Mouse (Mus musculus) embryonic fibroblast, embryonic 13.5 days (primary cell): ENCODE results near the gene Fcgrt. TPM values are rescaled to one million over a fixed set of nuclear protein-coding genes. Genes with fewer than 3 reads are reported as not detected.

ENCODE experiments used
- H3K27ac ChIP-seq: 2 replicates; pipeline ENCODE4 v1.5.1; 2012; ENCODE audit warnings: low read length, control low read depth, inconsistent platforms; ENCODE audit not compliant: insufficient read depth
- H3K4me1 ChIP-seq: 2 replicates; pipeline ENCODE4 v1.6.1; 2011; ENCODE audit warnings: low read length; ENCODE audit not compliant: control insufficient read depth, insufficient read depth
- H3K4me3 ChIP-seq: 2 replicates; pipeline ENCODE4 v1.5.1; 2011; ENCODE audit warnings: mild to moderate bottlenecking, control low read depth, low read length; ENCODE audit not compliant: insufficient read depth
- CTCF ChIP-seq: IDR thresholded peaks from 2 replicates; pipeline ENCODE4 v1.5.1; 2011; ENCODE audit warnings: mild to moderate bottlenecking, control low read depth, low read length, moderate library complexity, borderline replicate concordance; ENCODE audit not compliant: insufficient read depth
- POLR2A ChIP-seq: IDR thresholded peaks from 2 replicates; pipeline ENCODE4 v1.6.1; 2011; ENCODE audit warnings: low read depth, mild to moderate bottlenecking, control low read depth, low read length, moderate library complexity
- polyA plus RNA-seq: library from polyadenylated mRNA; stranded (reverse); fragments of >200 nt; gene quantifications from 2 replicates; pipeline ENCODE4 v1.2.4, GENCODE M21; 2011; ENCODE audit warnings: low read depth; ENCODE audit not compliant: missing spikeins, insufficient read length

The Fcgrt gene
- polyA plus RNA-seq, 1 experiment: 64.3 TPM

DNA sequence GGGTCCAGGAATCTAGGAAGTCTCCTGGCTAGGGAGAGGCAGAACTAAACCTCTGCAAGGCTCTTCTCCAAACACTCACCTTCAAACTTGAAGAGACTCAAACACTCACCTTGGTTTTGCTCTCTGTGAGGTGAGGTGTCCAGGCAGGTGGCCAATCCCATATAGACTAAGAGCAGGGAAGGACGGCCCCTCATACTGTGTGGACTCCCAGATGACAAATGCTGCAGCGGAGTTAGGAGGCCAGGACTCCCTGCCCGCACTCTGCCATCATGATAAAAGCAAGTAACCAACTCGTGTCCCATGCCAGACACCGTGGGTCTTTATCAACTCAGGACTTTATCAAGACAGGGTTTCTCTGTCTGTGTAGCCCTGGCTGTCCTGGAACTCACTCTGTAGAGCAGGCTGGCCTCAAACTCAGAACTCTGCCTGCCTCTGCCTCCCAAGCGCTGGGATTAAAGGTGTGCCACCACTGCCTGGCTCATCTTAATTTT lies 43.0 kb downstream of the Fcgrt start:
- H3K4me3 ChIP-seq: no peak overlapping the region
- H3K27ac ChIP-seq: no peak overlapping the region
- TF ChIP-seq POLR2A (no peak), CTCF (no peak)
- H3K4me1 ChIP-seq: peaks cover 7% of the 10 kb centered on the region

DNA sequence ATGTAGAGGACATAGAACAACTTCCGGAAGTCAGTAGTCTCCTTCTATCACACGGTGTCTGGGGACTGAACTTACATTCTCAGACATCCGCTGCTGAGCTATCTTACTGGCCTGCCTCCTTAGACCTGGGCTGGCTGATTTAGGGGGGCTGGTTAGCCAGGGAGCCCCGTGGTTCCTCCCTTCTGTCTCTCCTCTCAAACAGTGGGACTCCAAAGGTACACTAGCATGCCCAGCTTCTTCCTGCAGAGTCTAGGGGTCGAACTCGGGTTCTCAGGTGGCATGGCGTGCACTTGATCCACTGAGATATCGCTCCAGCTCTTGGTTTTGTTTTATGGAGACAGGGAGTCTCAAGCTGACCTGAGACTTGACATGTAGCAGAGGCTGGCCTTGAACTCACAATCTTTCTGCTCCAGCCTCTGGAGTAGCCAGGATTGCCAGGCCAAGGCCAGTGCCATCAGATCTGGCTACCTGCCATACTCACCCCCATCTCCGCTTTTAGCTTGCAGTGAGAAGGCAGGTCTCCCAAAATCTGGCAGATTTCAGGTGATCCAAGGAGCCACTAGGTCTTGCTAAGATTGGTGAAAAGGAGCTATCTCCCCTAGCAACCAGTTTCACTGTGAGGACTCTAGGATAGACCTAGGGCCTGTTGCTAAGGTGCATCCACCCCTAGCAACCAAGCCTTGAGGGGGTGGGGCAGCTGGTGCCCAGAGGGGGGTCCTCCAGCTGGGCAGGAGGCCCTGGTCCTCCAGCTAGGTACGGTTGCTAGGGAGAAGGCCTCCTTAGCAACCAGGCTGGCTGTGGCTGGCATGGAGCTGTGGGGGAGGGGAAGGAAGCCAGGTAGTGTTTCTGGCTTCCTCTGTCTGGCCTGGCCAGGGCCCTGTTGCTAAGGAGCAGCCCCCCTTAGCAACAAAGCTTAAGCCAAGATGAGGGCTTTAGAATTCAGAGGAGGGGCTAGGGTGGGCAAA lies 44.8 kb downstream of the Fcgrt start:
- Histone ChIP-seq H3K4me1 (peaks cover 4% of the 10 kb centered on the region), H3K4me3 (no peak overlapping the region), H3K27ac (no peak overlapping the region)
- TF ChIP-seq POLR2A (no peak), CTCF (no peak)

DNA sequence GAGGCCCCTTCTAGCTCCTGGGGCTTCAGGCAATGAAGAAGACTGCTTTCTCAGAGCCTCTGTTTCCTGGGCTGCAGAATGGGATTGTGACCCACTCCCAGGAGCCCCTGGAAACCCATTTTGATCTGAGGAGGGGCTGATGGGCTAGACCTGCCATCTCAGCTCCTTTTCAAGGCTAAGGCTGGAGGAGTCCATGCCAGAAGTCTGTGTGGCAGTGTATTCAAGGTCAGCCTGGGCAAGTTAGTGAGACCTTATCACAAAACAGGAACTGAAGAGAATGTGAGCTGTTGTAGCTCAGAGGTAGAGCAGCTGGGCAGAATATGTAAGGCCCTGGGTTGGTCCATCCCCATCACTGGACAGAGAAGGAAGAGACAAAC lies 46.7 kb downstream of the Fcgrt start:
- no peak overlapping the region for H3K27ac ChIP-seq
- no peak overlapping the region for H3K4me3 ChIP-seq
- no peak for TF ChIP-seq CTCF
- peaks cover 4% of the 10 kb centered on the region for H3K4me1 ChIP-seq

DNA sequence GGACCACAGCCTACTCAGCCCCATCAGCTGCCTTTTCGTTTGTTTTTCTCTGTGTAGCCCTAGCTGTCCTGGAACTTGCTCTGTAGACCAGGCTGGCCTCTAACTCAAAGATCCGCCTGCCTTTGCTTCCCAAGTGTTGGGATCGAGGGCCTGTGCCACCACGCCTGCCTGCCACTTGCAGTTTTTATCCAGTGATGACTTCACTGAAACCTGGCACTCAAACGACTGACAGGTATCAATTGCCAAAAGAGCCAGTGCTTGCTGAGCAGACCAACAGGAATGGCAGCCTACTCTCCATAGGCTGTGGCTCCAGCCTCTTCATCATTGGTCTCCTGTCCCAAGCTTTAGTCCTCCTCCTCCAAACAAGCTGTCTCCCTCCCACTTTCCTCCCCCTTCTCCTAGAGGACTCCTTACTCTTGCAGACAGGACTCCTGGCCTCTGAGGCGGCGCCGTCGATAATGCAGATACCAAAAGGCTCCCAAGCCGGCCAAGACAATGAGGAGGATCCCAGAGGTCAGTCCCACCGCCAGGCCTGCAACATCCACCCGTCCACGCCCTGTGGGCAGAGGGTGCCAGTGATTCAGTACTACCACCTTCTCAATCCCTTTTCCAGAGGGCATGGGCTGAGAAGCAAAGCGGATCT lies 47.2 kb downstream of the Fcgrt start:
- H3K27ac ChIP-seq: no peak overlapping the region
- peaks cover 4% of the 10 kb centered on the region for H3K4me1 ChIP-seq
- H3K4me3 ChIP-seq: no peak overlapping the region
- TF ChIP-seq POLR2A: no peak
- TF ChIP-seq CTCF: no peak

DNA sequence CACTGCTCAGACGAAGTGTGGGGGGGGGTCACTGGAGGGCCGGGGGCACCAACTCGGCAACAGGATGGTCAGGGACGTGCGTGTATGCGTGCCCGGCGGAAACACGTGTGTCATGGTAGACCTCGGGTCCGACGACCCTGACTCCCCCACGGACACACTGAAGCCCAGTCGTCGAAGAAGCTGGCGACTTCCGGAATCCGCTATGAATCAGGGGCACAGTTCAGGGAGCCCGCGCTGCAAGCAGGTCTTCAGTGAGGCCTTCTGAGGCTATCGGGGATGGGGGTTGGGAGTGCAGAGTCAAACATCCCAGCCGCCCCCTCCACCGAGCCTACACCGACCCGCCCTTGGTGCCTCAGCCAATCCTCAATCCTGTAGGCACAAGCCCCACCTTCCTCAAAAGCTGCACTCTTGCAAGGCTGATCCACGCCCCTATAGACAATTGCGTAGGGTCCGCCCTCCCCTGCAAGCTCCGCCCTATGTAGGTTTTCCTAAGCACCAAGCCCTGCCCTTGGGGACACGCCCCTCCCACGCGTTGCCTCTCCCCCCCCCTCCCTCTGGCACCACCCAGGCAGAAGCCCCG lies 49.6 kb downstream of the Fcgrt start:
- H3K27ac ChIP-seq: peak overlapping the region; percentile 93
- peak overlapping the region; percentile 54 for H3K4me3 ChIP-seq
- no peaks in the 10 kb centered on the region for H3K4me1 ChIP-seq
- TF ChIP-seq CTCF (no peak), POLR2A (peak; percentile 95)

DNA sequence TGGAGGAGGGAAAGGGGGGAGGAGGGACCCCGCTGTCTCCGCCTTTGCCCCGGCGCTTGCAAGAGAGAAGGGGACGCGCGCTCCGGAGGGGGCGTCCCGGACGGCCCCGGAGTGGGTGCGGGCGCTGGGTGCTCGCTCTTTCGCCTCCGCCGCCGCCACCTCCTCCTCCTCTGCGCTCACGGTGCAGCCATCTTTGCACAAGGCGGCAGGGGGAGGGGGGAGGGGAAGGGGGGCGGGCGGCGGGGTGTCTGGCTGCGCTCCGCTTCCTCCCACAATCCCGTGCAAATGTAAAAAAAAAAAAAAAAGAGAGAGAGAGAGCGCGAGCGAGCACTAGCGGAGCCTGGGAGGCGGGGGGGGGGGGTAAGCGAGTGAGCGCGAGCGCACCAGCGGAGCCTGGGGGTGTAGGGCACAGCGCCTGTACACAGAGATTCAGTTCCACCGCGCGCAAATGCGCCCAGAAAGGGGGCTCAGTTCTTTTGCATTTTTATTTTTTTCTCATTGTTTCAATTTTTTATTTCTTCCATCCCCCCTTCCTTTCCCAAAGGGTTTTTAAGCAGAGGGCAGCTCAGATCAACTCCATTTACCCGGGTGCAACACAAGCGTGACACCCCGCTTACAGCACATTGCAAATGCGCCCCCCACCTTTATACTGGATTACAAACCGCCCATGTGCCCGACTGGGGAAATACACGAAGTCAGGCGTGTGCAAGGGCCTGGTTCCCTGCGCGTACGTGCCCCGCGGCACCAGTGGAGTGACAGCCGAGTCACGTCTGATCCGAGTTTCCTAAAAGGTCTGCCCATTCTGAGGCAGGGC lies 50.3 kb downstream of the Fcgrt start:
- peak overlapping the region; percentile 77 for H3K4me3 ChIP-seq
- TF ChIP-seq CTCF (no peak), POLR2A (peak; percentile 42)

DNA sequence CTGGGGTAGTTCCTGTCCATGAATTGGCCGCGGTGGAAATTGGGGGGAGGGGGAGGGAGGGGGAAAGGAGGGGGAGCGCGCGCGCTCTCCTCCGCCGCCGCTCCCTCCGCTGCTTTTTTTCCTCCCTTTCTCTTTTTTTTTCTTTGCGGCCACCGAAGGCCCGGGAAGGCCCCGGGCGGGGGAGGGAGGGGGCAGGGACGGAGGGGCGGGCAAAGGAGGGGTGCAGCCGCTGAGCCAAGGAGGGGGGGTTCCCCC lies 50.9 kb downstream of the Fcgrt start, which contains the start of gene Prr12:
Prr12 (minus strand) TSS at position 20 of the 255 bp plus-strand sequence.
- TF ChIP-seq CTCF: no peak
- no peak for TF ChIP-seq POLR2A
- Histone ChIP-seq H3K4me1 (no peaks in the 10 kb centered on the region), H3K27ac (peak within 1 kb of the TSS; percentile 97), H3K4me3 (peak within 1 kb of the TSS; percentile 77)

More for the DNA sequence above, 50.3 kb downstream of the Fcgrt start:
- Histone ChIP-seq H3K4me1 (no peaks in the 10 kb centered on the region), H3K27ac (peak overlapping the region; percentile 97)

DNA sequence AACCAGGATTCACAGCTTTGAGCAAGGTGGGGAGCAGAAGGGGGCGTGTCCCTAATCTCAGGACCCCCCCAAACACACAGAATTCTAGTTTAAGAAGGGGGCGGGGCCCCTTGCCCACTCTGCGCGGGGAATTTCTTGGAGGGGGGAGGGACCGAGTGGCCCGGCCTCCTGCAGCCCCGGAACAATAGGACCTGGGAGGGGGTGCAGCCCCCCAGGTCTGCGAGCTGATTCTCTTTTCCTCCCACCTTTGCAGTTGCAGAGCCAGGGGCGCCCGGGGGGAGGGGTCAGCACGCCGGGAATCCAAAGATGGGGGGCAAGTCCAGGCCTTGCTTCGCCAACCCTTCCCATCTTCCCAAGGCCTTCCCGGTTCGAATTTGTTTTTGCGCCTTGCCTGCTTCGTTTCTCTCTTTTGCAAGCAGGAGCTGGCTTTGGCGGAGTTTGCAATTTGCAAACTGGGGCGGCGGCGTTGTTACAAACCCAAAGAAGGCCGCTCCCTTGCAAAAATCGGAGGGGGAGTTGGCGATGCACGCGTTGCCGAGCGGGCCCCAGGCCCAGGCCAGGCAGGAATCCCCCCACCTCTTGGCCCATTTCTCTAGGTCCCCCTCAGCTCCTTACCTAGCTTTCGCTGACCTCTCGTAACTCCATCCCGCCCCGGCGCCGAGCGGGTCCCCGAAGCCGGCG lies 51.3 kb downstream of the Fcgrt start:
- Histone ChIP-seq H3K4me3 (peak overlapping the region; percentile 77), H3K27ac (peak overlapping the region; percentile 94), H3K4me1 (no peaks in the 10 kb centered on the region)
- TF ChIP-seq CTCF (no peak), POLR2A (0 out of 2 replicates have a peak, but pooled peaks have one; percentile 9)

DNA sequence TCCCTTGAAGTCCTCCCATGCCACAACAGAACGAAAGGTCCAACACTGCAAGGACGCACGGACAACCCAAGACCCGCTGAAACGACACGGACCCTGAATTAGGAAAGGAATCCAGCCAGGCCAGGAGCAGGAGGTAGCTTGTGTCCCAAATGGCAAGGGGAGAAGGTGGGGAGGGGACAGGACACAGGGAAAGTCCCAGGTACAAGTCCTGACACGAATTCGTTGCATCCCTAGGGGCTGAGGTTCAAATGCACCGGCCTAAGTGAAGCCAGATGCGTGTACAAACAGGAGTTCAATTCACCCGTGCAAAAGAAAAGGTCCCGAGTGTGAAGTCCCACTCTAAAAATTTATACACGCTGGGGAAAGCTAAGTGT lies 52.1 kb downstream of the Fcgrt start:
- H3K27ac ChIP-seq: peak overlapping the region; percentile 94; the same call in 1 of the 2 replicates
- H3K4me1 ChIP-seq: no peaks in the 10 kb centered on the region
- peak overlapping the region; percentile 77 for H3K4me3 ChIP-seq
- TF ChIP-seq CTCF (no peak), POLR2A (no peak)
